Mouse (Mus musculus) megakaryocyte progenitor cell, adult 5-6 weeks (primary cell): ENCODE data around the gene Lhpp. TPM values are rescaled to one million over a fixed set of nuclear protein-coding genes. Genes with fewer than 3 reads are reported as not detected.
"Not testable (repeated sequence)": the region's sequence is repeated elsewhere in the genome, so short reads cannot be mapped to it uniquely, and the experiment has no call there.

Source experiments
- ATAC-seq: replicated peaks from 2 replicates; pipeline ENCODE4 v1.8.0; 2016; ENCODE audit warnings: mild to moderate bottlenecking, moderate TSS enrichment, inconsistent platforms; ENCODE audit not compliant: poor library complexity
- total RNA-seq, 2 experiments: library from RNA; stranded (forward) in 1 of 2; stranded (reverse) in 1 of 2; fragments of 157-497, 149-512 nt in 1 of 2; fragments of 200-1000 nt in 1 of 2; gene quantifications; 2 replicates each; pipeline versions ENCODE4 v1.2.3 to v1.2.4; 2015 to 2017

Lhpp gene
- total RNA-seq, 2 experiments from 2014 or later, result 9.1 to 14.2 TPM

- no peak for ATAC-seq
These were observed 30.5 kb downstream of the Lhpp start for GRCm38 (mm10) chr7:132640946-132641345.

GRCm38 (mm10) chr7:132641606-132642005 lies 31.2 kb downstream of the Lhpp start:
- ATAC-seq, result no peak

- no peak for ATAC-seq
These were observed 34.3 kb downstream of the Lhpp start for GRCm38 (mm10) chr7:132644605-132645279.

- no peak for ATAC-seq
These were observed 36.1 kb downstream of the Lhpp start for GRCm38 (mm10) chr7:132646514-132646913.

GRCm38 (mm10) chr7:132654412-132654811 lies 44.0 kb downstream of the Lhpp start:
- ATAC-seq, result no peak

- ATAC-seq, result peak; percentile 81
These were observed 45.6 kb downstream of the Lhpp start for GRCm38 (mm10) chr7:132656075-132656474.

- peak; percentile 76 for ATAC-seq
These were observed 46.1 kb downstream of the Lhpp start for GRCm38 (mm10) chr7:132656548-132656947.

- ATAC-seq, result no peak
These were observed 47.1 kb downstream of the Lhpp start for GRCm38 (mm10) chr7:132657371-132658057.

GRCm38 (mm10) chr7:132658058-132658450 lies 47.6 kb downstream of the Lhpp start:
- no peak for ATAC-seq

- no peak for ATAC-seq
These were observed 48.2 kb downstream of the Lhpp start for GRCm38 (mm10) chr7:132658688-132659087.

- ATAC-seq, result no peak
These were observed 49.2 kb downstream of the Lhpp start for GRCm38 (mm10) chr7:132659633-132660032.

- not testable (repeated sequence) for ATAC-seq
These were observed 52.4 kb downstream of the Lhpp start for GRCm38 (mm10) chr7:132662831-132663230.

GRCm38 (mm10) chr7:132664815-132665214 lies 54.4 kb downstream of the Lhpp start:
- no peak for ATAC-seq

GRCm38 (mm10) chr7:132665664-132666382 lies 55.4 kb downstream of the Lhpp start:
- no peak for ATAC-seq

GRCm38 (mm10) chr7:132666516-132666915 lies 56.1 kb downstream of the Lhpp start:
- ATAC-seq, result no peak

- ATAC-seq, result no peak
These were observed 58.2 kb downstream of the Lhpp start for GRCm38 (mm10) chr7:132668604-132669003.

GRCm38 (mm10) chr7:132669999-132670862 lies 59.8 kb downstream of the Lhpp start:
- ATAC-seq, result no peak

- ATAC-seq, result no peak
These were observed 60.4 kb downstream of the Lhpp start for GRCm38 (mm10) chr7:132670863-132671165.

GRCm38 (mm10) chr7:132672481-132672959 lies 62.1 kb downstream of the Lhpp start:
- peak; percentile 92 for ATAC-seq

GRCm38 (mm10) chr7:132673931-132674755 lies 63.7 kb downstream of the Lhpp start:
- no peak for ATAC-seq
